Mouse (Mus musculus): ENCODE results near the gene Crnkl1.

Crnkl1 gene

DNA sequence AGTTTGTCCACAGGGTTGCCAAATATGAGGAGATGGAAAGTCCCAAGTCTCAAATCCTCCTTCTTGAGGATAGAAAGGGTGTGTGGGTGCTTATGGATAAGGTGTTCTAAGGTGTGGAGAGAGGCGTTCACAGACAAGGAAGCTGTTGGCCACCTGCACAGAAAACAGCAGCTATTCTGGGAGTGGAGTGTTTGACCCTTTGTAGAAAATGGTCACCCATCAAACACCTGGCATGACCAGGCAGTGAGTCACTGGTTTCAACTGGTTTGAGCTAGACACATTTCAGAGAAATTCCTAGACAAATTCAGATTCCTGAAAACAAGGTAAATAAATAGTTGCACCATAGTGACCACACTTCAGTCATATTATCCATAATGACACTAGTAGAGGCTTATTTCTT is 62.7 kb downstream of the Crnkl1 start:
- no peak for DNase-seq

DNA sequence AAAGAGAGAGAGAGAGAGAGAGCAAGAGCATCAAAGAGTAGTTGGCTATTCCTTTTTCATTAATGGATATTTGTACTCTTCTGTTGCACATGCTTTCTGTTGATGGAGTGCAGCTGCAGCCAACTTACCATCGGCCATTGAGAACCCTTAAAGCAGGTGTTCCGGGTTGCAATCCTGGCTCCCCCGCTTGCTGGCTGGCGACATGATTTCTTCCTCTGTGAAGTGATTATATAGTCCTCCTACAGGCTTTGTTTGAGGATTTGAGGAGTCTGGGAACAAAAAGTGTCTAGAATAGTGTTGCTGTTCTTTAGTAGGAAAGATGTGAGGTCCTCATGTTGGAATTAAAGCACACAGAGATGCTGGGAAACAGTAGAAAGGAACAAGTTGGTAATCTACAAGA is 63.5 kb downstream of the Crnkl1 start:
- DNase-seq: no peak

Data from right cerebral cortex, postnatal 4 days (tissue).